Mouse (Mus musculus) thymus, postnatal 10 days (tissue): Measurements from ENCODE around the gene Txndc5.

Experiments used
- DNase-seq, 2 experiments: peaks; one replicate each; pipeline ENCODE4 v3.0.0; 2021; ENCODE audit warnings: low spot score in 2 of 2

Gene Txndc5

DNA sequence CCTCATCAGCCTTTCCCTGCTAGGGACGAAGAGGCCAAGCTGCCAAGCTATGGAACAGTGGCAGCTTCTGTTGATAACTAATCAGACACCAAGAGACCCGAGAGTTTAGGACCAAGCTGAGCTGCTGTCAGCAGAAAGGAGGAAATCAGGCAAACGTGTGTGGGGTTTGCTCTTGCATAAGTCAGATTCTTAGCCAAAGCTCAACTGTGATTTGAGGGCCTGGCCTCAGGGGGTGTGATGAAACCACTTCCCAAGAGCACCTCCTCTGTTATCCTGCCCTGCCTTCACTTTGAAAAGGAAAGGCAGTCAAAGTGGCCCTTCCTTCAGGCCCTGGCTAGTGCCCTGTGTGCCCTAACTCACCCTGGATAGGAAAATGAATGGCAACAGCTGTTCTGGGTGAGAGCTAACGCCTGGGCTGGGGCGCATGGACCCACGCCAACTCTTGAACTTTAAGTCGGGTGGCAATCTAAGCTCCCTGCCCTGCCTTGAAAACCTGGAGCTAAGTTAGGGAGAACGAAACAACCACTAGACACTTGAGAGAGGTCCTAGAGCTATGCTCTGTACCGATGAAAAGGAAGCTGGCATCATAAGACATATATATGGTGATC is at the start of gene Txndc5:
Gene Txndc5, minus strand, starts transcription at position 138 of the 608 bp plus-strand sequence.
- DNase-seq, result no peak

DNA sequence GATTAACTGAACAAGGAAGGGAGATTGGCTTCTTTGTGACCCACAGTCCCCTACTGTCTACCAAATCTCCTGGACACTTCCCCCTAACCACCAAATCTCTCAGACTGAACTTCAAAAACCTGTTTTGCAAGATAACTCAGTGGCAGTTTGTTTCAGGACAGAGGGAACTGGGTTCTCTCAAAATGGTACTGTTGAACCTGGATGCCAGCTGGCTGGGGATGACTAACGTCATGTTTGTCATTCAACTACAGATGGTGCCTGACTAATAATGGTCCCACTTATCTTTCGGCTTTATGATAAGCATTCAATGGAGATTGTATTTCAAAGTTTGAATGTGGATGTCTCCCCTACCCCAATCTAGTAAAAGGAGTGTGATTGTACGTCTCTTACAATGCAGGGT is 46.0 kb upstream of the Txndc5 start:
- no peak for DNase-seq

DNA sequence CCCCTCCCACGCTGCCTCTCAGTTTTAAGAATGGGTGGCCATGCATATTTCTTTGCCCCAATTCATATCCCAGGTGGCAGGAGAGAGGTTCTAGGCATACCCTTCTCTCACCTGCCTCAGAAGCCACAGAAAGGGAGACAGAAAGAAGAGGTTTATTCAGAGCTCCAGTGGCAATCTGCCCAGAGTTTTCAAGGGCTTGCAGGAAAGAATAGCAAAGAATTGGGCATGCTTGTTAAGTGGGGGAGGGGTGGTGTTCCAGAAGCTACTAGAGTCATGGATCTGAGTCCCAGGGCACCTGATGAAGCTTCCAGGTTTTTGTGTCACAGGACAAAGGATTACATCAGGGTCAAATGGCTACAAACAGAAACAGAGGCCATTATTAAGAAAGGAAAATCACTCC is 44.7 kb upstream of the Txndc5 start:
- DNase-seq, result no peak

DNA sequence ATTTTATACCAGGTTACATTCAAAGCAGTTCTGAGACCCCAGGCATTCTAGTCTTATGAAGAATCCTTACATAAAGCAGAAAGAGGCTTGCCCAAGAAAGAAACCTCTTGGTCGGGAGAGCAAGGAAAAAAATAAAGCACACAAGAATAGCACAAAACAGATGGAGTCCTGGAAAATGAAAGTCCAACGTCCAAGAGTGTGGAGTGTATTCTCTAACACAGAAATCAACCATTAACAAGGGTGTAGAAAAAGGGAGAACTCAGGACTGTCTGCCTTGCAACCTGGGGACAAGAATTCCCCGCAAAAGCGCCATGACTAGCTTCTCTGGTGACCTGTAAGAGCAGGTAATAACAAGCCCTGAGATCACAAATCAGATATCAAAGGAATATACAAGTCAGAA is 36.6 kb upstream of the Txndc5 start:
- DNase-seq, result no peak

DNA sequence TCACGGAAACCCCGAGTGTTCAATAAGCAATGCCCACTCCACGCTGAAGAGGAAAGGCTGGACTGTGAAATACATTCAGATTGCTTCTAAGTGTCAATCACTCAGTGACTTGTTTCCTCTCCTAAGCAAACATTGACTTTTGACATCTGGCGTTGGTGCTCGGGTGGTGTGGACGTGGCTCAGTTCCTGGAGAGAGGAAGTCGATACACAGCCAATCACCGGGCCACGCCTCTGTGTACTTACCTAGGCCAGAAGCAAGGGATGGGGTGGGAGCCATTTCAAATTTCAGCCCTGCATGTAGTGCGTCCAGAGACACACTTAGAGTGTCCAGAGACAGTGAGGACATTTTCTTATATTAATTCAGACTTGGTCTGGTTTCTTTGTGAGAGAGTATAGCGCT is 26.0 kb upstream of the Txndc5 start:
- no peak for DNase-seq

DNA sequence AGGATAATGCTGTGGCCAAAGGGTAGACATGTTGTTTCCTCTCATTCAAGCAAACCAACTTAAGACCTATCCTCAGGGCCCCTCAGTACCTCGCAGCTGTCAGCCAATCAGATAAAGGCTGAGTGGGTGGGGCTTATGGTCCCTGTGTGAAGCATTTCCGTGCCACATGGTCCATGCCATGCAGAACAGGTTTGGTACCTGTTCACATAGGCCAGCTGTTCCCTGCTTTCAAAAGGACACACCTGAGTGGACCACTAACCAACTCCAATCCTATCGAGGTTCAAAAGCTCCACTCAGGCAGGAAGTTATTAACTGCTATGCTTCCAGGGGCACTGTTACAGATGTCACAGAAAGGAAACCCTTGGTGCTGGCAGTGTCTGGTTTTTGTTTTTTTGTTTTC is 25.6 kb upstream of the Txndc5 start:
- DNase-seq, result no peak

DNA sequence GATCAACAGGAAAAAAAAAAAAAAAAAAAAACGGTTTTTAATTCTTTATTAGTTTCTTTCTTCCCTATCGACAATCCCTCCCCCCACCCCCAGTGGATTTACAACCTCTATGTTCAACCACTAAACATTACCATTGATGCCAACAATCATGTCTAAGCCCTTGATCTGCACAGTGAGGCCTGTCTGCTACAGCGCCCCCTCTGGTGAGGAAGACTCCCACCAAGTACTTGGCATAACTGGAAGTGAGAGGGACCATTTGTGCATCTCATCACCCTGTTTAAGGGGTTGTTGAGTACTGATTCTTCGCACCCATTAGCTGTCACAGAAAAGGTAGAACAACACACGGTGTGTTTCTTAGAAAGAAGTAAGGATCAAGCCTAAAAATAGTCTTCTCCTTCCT is 20.1 kb upstream of the Txndc5 start:
- no peak for DNase-seq

DNA sequence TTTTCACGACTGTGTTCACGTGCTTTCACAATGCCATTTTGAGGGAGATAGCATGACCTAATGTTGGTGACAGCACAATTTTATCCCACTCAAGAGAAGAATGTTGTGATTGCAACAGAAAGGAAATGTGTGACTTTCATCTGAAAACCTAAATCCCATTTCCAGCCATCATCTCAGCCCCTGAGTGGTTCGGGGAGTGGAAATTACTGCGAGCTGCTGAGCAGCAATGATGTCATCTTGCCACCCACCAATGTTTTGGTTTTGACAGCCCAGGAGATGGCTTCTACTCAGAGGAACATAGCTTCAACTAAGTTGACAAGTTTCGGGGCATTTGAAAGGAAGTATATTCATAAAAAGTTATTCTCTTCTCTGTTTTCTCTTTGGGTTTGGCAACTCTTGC is 19.1 kb upstream of the Txndc5 start:
- DNase-seq, result no peak

DNA sequence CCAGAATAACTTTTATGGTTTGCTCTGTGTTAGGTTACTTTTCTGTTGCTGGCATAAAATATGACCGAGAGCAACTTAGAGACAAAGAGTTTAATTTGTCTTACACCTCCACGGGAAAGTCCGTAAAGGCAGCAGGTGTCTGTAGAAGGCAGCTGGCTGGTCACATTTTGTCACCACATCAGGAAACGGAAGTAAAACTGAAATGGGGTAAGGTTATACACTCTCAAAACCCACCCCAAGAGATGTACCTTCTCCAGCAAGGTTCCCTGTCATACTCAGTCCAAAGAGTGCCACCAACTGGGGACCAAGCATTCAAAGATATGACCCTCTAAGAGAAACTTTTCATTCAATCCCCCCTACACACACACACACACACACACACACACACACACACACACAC is 18.1 kb upstream of the Txndc5 start:
- peak in 1 of 2 experiments; percentile 14 for DNase-seq

DNA sequence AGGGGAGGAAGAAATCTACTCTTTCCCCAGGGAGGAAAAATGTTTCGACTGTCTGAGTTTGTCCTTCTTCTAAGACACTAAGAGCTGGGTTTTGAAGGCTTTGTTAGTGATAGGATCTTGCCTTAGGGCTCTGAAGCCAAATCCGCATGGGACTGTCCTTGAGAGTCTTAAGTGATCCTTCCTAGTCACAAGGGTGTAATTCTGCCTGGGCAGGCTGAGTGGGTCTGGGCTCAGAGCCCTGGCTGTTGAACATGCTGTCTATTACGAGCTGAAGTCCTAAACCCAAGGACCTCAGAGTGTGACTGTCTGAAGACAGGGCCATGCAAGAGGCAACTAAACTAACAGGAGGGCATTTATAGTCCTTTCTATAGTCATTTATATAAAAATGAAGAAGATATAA is 16.8 kb upstream of the Txndc5 start:
- no peak for DNase-seq

DNA sequence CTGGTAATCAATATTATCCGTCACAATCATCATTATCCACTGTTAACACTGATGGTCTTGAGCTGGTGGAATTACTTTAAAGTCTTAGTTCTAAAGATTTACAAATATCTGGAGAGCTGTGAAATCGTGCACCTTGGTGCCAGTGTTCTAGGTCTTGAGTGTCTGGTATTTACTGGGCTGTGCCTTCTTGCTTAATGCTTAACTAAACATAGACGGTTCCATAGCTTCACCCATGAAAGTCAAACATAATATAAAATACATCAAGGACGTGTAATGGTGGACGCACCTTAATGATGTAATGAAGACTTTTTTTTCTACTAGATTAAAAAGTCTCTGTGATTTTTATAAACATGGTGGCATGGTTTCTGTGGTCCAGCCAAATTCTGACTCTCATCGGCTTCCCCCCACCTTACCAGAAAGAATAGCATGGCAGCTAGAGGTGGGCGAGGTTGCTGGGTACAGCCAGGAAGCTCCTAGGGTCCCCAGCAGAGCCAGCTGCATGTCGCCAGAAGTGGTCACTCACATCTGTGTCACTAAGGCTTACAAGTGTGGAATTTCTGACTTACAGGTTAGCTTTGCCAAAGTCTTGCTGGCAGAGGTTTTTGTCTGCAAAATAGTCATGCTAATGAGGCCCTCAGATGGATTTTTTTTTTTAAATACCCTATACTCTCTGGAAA is 16.3 kb upstream of the Txndc5 start:
- no peak for DNase-seq

DNA sequence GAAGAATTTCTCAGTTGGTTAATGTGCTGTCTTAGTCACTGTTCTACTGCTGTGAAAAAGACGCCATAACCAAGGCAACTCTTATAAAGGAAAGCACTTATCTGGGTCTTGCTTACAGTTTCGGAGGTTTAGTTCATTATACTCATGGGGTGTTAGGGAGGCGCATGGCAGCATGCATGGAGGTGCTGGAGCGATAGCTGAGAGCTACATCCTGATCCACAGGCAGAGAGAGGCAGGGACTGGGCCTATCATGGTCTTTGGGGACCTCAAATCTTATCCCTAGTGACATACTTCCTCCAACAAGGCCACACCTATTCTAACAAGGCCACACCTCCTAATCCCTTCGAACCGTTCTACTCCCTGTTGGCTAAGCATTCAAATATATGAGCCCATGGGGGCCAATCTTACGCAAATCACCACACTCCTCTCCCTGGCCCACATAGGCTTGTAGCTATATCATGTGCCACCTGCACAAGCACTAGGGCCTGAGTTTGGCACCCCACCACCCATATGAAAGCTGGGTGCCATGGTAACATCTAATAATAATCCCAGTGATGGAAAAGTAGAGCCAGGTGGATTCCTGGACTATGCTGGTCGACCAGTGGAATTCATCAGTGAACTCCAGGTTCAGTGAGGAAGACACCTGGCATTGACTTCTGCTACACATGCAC is 15.0 kb upstream of the Txndc5 start:
- DNase-seq, result no peak

DNA sequence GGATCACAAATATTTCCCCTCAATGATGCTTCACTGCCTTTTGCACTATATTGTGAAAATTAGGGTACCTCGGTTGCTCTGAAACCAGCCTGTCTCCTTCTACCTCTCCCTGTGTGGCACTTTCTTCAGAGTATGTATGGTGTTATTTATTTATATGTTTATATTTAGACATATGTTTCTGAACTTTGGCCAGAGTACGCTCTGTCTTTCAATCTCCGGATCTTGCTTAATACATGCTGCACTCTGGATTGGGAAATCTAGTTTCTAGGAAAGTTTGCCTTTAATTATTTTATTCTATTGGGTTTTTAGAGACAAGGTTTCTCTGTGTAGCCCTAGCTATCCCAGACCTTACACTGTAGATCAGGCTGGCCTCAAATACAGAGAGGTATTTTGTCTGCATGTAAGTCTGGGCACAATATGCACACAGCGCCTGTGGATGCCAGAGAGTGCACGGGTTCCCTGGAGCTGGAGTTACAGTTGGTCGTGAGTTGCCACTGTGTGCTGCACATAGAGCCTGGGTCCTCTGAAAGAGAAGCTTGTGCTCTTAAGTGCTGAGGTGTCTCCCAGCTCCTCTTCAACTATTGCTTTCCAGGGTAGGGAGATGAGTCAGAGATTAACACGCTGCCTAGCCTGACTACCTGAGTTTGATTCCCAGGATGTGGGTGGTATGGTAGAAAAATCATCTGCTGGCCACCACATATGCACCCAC is 10.7 kb upstream of the Txndc5 start:
- no peak for DNase-seq

DNA sequence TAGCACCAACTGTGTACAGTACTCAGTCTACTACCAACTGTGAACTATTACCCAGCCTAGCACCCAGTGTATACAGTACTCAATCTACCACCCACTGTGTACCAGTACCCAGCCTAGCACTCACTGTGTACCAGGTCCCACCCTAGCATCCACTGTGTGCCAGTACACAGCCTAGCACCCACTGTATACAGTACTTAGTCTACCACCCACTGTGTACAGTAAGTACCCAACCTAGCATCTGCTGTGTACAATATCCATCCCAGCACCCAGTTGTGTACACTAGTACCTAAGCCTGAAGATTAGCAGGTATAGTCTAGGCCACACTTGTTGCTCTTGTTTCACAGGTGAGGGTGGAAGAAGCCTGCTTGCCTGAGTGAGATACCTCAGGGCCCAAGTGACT is 8.9 kb upstream of the Txndc5 start:
- no peak for DNase-seq

DNA sequence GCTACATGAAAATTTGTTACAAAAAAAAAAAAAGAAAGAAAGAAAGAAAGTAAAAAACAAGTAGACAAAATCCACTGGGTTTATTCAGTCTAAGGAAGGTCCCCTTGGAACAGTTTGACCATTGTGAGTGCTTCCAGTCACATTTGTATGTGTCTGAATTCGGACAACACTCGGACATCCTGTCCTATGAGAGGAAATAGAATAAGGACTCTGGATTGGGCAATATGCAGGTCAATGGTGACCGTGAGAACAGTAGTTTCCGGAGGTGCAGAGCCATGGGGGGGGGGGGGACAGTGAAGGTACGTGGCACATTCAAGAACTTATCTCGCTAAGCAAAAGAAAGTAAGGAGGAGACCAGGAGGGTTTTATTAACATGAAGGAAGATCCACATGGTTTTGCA is 6.1 kb upstream of the Txndc5 start:
- DNase-seq, result no peak

DNA sequence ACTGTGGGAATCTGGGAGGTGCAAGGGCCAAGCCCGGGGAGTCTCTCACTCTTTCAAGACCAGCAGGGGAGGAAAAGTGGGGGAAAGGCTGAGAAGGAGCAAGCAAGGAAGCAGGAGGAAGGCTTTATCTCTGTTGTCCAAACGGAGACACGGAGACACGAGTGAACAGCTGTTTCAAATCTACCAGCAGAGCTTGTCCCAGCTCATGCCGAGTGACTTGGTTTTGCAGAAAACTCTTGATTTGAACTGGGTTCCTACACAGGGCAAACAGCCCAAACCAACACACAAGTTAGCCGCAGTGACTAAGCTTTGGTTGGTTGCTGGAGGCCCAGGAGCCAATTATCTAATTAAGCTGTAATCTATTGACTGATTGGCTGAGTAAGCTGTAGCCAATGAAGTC is 5.4 kb upstream of the Txndc5 start:
- DNase-seq, result no peak

DNA sequence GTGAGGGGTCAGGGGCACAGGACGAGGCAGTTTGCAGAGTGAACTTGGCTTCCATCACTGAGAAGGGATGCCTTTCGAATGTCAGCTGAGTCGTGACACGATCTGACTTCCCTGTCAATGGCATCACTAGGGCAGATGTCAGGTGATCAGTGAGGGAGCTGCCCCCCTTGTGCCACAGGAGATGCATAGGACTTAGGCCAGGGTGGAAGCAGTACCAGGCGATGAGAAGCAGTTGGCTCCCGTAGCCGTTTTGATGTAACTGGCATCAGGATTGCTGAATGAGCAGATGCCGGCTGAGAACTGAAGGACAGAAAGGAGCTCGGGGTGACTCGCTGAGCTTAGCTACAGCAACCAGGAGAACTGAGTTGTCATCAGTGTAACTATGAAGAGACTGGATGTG is 4.8 kb upstream of the Txndc5 start:
- DNase-seq, result no peak

DNA sequence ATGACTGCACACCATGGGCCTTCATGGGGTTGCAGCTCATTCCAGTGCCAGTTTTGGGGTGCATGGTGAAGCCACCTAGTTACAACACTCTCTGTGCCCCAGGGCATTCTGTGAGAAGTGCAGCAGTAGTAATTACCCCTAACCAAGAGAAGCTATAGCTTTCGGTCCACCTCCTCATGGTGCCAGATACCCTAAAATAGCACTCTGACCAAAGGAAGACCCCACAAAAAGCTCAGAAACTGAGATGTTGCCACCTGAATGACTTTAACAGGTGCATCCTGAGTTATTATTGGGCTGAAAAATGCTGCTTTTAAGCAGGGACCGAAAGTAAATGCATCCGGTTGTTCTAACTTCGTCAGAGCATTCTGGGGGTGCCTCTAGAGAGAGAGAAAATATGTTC is 2.9 kb upstream of the Txndc5 start:
- DNase-seq, result no peak

DNA sequence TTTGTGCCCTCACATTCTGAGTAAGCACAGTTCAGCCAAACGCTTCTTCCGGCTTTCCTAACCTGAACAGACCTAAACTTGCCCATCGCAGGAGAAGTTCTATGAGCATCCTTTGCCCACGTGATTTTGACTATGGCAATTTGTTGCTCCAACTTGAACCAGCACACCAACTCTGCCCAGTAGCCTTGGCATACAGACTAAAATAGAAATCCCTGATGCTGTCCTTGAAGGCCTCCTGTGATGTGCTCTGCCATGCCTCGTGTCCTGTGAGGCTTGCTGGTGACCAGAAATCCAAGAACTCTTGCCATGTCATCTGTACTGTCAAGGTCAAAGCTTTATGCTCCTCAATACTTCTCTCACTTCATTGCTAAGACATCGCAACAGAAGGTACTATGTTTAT is 952 bp upstream of the Txndc5 start:
- DNase-seq, result no peak

DNA sequence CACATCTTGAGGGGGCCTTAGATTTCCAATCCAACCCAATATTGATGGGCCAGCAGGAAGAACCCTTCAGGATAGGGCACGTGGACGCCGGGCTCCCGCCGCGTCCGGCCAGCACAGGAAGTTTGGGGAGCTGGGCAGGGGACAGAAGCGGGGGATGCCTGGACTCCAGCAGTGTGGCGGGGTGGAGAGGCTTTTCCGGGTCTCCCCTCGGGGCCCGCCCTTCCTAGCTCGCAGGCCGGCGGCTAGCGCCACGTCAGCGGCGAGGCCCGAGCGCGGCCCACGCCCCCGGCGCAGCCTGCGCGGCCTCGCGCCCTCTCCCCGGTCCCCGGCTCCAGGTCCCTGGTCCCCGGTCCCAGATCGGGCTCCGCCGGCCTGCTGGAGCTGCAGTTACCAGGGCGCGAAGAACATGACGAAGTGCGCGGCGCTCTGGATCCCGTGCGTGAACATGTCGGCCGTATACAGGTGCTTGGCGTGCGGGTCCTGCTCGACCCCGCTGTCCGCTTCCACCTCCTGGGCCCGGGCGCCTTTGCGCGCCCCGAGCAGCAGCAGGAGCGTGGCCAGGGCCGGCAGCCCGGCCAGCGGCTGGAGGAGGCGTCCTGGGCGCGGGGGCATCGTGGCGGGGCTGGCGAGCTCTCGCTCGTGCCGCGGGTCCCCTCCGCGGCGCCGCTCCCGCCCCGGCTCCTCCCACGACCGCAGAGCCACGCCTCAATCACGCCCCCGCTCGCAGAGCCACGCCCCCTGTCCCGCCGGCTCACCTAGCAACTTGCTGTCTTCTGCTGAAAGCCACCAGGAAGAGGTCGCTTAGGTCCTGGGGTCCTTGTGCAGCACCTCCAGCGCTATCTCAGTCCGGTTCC is 600 bp downstream of the Txndc5 start:
- peak; percentile 87 to 94 for DNase-seq

DNA sequence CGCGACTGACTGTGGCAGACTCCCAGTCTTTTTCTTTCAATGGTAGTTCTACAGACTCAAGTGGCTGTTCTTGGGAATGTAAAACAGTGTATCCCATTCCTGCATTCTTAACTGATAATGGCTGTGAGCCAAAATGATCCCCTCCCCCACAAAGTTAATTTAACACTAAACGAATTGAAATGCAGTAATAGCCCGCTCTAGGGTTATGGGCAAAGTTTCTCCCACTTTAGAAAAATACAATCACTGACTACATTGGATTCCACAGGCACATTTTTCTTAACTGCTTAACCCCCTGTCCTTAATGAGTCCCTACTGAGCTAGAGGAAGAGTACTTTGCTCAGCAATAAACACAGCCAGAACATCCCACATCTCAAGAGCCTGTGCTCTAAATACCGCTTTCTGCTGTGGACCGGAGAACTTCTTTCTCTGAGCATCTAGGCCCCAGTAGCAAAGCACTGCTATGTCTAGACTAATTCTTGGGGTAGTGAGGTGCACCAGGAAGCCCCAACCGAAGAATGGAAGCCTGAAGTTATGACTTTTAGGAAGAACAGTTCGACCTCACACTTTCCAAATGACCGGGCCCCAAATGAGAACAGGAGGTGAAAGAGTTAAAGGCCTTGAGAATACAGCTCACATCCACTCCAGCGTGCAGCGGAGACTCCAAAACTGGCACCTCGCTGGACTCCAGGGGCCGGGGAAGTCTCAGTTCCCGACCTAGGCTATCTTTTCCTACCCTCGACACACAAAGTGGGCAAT is 1.4 kb downstream of the Txndc5 start:
- no peak for DNase-seq
